Mouse (Mus musculus): ENCODE data around the gene Psapl1. TPM values are rescaled to one million over a fixed set of nuclear protein-coding genes. Genes with fewer than 3 reads are reported as not detected.

Gene Psapl1
- total RNA-seq (2014; fragmentation: Nextera tagmentation): not detected in 2 replicates
- total RNA-seq (2017): 0.05 and 0.12 TPM in 2 replicates
- polyA plus RNA-seq (2012): not detected in 2 replicates

DNA sequence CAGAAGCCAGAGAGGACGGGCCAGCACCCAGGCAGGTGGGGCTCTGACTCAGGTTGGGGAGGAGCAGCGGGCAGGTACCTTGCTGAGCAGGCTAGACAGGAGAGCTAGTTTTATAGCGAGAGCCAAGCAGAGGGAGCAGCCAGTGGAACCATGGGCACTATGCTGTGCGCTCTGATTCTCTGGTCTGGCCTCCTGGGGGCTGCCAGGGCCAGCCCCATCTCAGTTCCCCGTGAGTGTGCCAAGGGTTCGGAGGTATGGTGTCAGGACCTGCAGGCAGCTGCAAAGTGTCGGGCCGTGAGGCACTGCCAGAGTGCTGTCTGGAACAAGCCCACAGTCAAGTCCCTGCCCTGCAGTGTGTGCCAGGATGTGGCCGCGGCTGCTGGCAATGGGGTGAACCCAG lies at the start of gene Psapl1:
Gene Psapl1 (plus strand): TSS at position 106 of the 400 bp plus-strand sequence.
- TF ChIP-seq POLR2AphosphoS5 (IDR thresholded peaks at IDR 0.05; ENCODE audit: insufficient replicate concordance, low read depth, low read length): no peak
- no peak for TF ChIP-seq TAL1 (conservative IDR thresholded peaks at IDR 0.05; ENCODE audit: low read depth, low read length)
- TF ChIP-seq GATA2 (IDR thresholded peaks at IDR 0.05; ENCODE audit: borderline replicate concordance, low read depth, low read length): no peak
- TF ChIP-seq GATA1 (IDR thresholded peaks at IDR 0.05; ENCODE audit: borderline replicate concordance, low read length): no peak
- TF ChIP-seq CTCF (IDR thresholded peaks at IDR 0.05; ENCODE audit: low read depth, low read length): no peak
- Histone ChIP-seq H3K4me3 (ENCODE audit: low read depth, low read length) (no peak within 1 kb of the TSS), H3K27me3 (ENCODE audit: insufficient read depth, low read length) (peaks cover 4% of the 10 kb centered on the region; the same call in 1 of the 2 replicates), H3K4me1 (ENCODE audit: insufficient read depth, low read depth, low read length) (no peaks in the 10 kb centered on the region), H3K9me3 (replicated peaks) (no peaks in the 10 kb centered on the region), H3K36me3 (replicated peaks) (no peaks in the 10 kb centered on the region)
- no peak for DNase-seq (ENCODE audit: low spot score)
- no peak for ATAC-seq (ENCODE audit: extremely low read depth, insufficient number of reproducible peaks, low FRiP score, poor library complexity, severe bottlenecking)

DNA sequence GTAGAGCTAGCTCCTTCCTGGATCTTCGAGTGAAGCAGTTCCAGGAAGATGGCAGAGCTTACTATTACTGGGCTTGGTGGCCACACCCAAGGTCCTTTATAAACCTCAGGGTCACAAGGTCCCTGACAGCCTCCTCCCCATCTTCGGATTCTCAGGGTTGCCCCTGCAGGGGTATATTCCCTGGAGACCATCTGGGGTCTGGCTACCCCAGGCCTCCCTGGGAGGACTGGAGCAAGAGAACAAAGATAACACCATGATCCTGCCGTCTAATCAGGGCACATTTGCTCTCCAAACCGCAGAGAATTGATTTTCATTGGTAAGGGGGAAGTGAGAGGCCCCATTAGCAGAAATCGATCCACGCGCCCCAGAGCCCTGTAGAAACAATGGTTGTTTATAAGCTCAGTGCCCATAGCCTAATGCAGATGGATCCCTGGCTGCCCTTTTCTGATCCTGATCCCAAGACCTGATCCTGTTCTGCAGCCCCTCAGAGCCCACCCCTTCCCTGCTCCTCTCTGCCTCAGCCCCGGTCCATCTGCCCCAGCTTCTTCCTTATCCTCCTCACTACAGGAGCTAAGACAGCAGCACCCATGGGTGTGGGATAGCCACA lies 48.8 kb upstream of the Psapl1 start:
- TF ChIP-seq POLR2AphosphoS5 (IDR thresholded peaks at IDR 0.05; ENCODE audit: insufficient replicate concordance, low read depth, low read length): no peak
- TF ChIP-seq GATA1 (IDR thresholded peaks at IDR 0.05; ENCODE audit: borderline replicate concordance, low read length): no peak
- TF ChIP-seq CTCF (IDR thresholded peaks at IDR 0.05; ENCODE audit: low read depth, low read length): no peak
- no peak for TF ChIP-seq TAL1 (conservative IDR thresholded peaks at IDR 0.05; ENCODE audit: low read depth, low read length)
- no peak for TF ChIP-seq GATA2 (IDR thresholded peaks at IDR 0.05; ENCODE audit: borderline replicate concordance, low read depth, low read length)
- Histone ChIP-seq H3K4me1 (ENCODE audit: insufficient read depth, low read depth, low read length) (no peaks in the 10 kb centered on the region), H3K36me3 (replicated peaks) (no peaks in the 10 kb centered on the region), H3K27me3 (ENCODE audit: insufficient read depth, low read length) (no peaks in the 10 kb centered on the region; the same call in 1 of the 2 replicates), H3K4me3 (ENCODE audit: low read depth, low read length) (no peak overlapping the region), H3K9me3 (replicated peaks) (no peaks in the 10 kb centered on the region)
- no peak for ATAC-seq (ENCODE audit: extremely low read depth, insufficient number of reproducible peaks, low FRiP score, poor library complexity, severe bottlenecking)
- DNase-seq (ENCODE audit: low spot score): no peak

GRCm38 (mm10) chr5:36165424-36166302 lies 38.2 kb upstream of the Psapl1 start:
- H3K27me3 ChIP-seq (ENCODE audit: insufficient read depth, low read length): no peaks in the 10 kb centered on the region; the same call in 1 of the 2 replicates
- H3K4me3 ChIP-seq (ENCODE audit: low read depth, low read length): no peak overlapping the region
- DNase-seq (ENCODE audit: low spot score) (no peak), ATAC-seq (ENCODE audit: extremely low read depth, insufficient number of reproducible peaks, low FRiP score, poor library complexity, severe bottlenecking) (no peak)
- H3K4me1 ChIP-seq (ENCODE audit: insufficient read depth, low read depth, low read length): no peaks in the 10 kb centered on the region
- no peaks in the 10 kb centered on the region for H3K9me3 ChIP-seq (replicated peaks)
- TF ChIP-seq GATA1 (IDR thresholded peaks at IDR 0.05; ENCODE audit: borderline replicate concordance, low read length) (no peak), CTCF (IDR thresholded peaks at IDR 0.05; ENCODE audit: low read depth, low read length) (no peak), GATA2 (IDR thresholded peaks at IDR 0.05; ENCODE audit: borderline replicate concordance, low read depth, low read length) (no peak), POLR2AphosphoS5 (IDR thresholded peaks at IDR 0.05; ENCODE audit: insufficient replicate concordance, low read depth, low read length) (no peak), TAL1 (conservative IDR thresholded peaks at IDR 0.05; ENCODE audit: low read depth, low read length) (no peak)
- no peaks in the 10 kb centered on the region for H3K36me3 ChIP-seq (replicated peaks)

DNA sequence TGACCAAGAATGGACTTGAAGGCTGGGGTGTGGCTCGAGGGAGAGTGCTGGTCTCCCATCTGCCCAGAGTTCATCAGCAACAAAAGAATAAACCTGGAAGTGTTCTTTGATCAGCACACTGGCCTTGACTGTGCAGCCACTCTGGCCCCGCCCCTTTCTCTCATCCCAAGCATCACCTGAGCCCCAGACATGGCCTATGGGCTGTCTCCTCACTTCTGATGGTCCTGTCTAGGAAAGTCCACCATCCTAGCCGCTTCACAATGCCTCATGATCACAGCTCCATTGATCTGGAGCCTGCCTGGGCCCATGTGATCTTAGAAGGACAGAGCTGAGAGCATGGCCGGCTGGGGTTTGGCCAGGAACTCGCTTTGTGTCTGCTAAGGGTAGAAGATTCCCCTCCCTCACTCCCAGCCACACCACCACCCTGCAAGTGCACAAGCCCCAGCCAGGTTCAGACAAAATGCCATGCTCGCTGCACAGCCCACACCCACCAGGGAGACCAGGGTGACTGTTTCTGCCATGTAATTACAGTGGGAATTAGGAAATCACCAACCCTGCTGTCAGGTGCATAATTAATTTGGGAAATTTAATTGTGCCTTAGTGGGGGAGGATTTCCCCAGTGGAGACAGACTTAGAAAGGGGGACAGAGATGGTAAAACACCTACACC lies 37.3 kb upstream of the Psapl1 start:
- no peak for TF ChIP-seq POLR2AphosphoS5 (IDR thresholded peaks at IDR 0.05; ENCODE audit: insufficient replicate concordance, low read depth, low read length)
- TF ChIP-seq GATA1 (IDR thresholded peaks at IDR 0.05; ENCODE audit: borderline replicate concordance, low read length): no peak
- TF ChIP-seq GATA2 (IDR thresholded peaks at IDR 0.05; ENCODE audit: borderline replicate concordance, low read depth, low read length): no peak
- no peak for TF ChIP-seq TAL1 (conservative IDR thresholded peaks at IDR 0.05; ENCODE audit: low read depth, low read length)
- TF ChIP-seq CTCF (IDR thresholded peaks at IDR 0.05; ENCODE audit: low read depth, low read length): no peak
- Histone ChIP-seq H3K36me3 (replicated peaks) (no peaks in the 10 kb centered on the region), H3K4me3 (ENCODE audit: low read depth, low read length) (no peak overlapping the region), H3K9me3 (replicated peaks) (no peaks in the 10 kb centered on the region), H3K27me3 (ENCODE audit: insufficient read depth, low read length) (no peaks in the 10 kb centered on the region; the same call in 1 of the 2 replicates), H3K4me1 (ENCODE audit: insufficient read depth, low read depth, low read length) (no peaks in the 10 kb centered on the region)
- DNase-seq (ENCODE audit: low spot score) (no peak), ATAC-seq (ENCODE audit: extremely low read depth, insufficient number of reproducible peaks, low FRiP score, poor library complexity, severe bottlenecking) (no peak)

- no peak for ATAC-seq (ENCODE audit: extremely low read depth, insufficient number of reproducible peaks, low FRiP score, poor library complexity, severe bottlenecking)
- H3K27me3 ChIP-seq (ENCODE audit: insufficient read depth, low read length): no peaks in the 10 kb centered on the region; the same call in 1 of the 2 replicates
- H3K4me3 ChIP-seq (ENCODE audit: low read depth, low read length): no peak overlapping the region
- DNase-seq (ENCODE audit: low spot score): no peak
- no peaks in the 10 kb centered on the region for H3K9me3 ChIP-seq (replicated peaks)
- H3K4me1 ChIP-seq (ENCODE audit: insufficient read depth, low read depth, low read length): no peaks in the 10 kb centered on the region
- H3K36me3 ChIP-seq (replicated peaks): no peaks in the 10 kb centered on the region
- TF ChIP-seq GATA2 (IDR thresholded peaks at IDR 0.05; ENCODE audit: borderline replicate concordance, low read depth, low read length) (no peak), GATA1 (IDR thresholded peaks at IDR 0.05; ENCODE audit: borderline replicate concordance, low read length) (no peak), TAL1 (conservative IDR thresholded peaks at IDR 0.05; ENCODE audit: low read depth, low read length) (no peak), POLR2AphosphoS5 (IDR thresholded peaks at IDR 0.05; ENCODE audit: insufficient replicate concordance, low read depth, low read length) (no peak), CTCF (IDR thresholded peaks at IDR 0.05; ENCODE audit: low read depth, low read length) (no peak)
These were observed 34.7 kb upstream of the Psapl1 start for GRCm38 (mm10) chr5:36168963-36169650.
